Mouse (Mus musculus) bone marrow, adult 2 months (tissue): ENCODE data around the gene Hoxa11. TPM values are rescaled to one million over a fixed set of nuclear protein-coding genes. Genes with fewer than 3 reads are reported as not detected.
A peak's percentile ranks its signal among the peaks of the same experiment; 100 is the strongest.

Source experiments
- H3K27ac ChIP-seq: fragments of 200-500 bp; 2 replicates; pipeline ENCODE4 v1.5.1; 2012; ENCODE audit warnings: low read depth, mild to moderate bottlenecking, control low read depth, inconsistent platforms, low read length; ENCODE audit not compliant: control insufficient read depth, poor library complexity, insufficient read depth
- H3K4me1 ChIP-seq: fragments of 200-500 bp; 2 replicates; pipeline ENCODE4 v1.6.1; 2011; ENCODE audit warnings: low read length; ENCODE audit not compliant: control insufficient read depth, insufficient read depth
- H3K4me3 ChIP-seq: fragments of 200-500 bp; replicated peaks from 2 replicates; pipeline ENCODE3; 2011; ENCODE audit warnings: mild to moderate bottlenecking, low read depth, low read length, control low read depth; ENCODE audit not compliant: control insufficient read depth
- CTCF ChIP-seq: fragments of 200-500 bp; IDR thresholded peaks from 2 replicates; pipeline ENCODE4 v1.5.1; 2011; ENCODE audit warnings: low read length, control low read depth; ENCODE audit not compliant: control insufficient read depth, insufficient read depth
- POLR2A ChIP-seq: fragments of 200-500 bp; IDR thresholded peaks from 2 replicates; pipeline ENCODE4 v1.6.1; 2011; ENCODE audit warnings: low read depth, mild to moderate bottlenecking, control low read depth, low read length, borderline replicate concordance; ENCODE audit not compliant: control insufficient read depth
- WGBS: fragments of 180-500 bp; shearing (Covaris S2); methylation state at CpG from one replicate; pipeline ENCODE4 v1.1.7; 2018; 5-methylcytosine and 5-hydroxymethylcytosine counted together
- polyA plus RNA-seq: library from polyadenylated mRNA; stranded (reverse); fragments of >200 nt; gene quantifications from 2 replicates; pipeline ENCODE4 v1.2.4, GENCODE M21; 2011; ENCODE audit warnings: low replicate concordance; ENCODE audit not compliant: missing spikeins, insufficient read depth, insufficient read length

Gene Hoxa11
- polyA plus RNA-seq, 1 experiment = not detected

DNA sequence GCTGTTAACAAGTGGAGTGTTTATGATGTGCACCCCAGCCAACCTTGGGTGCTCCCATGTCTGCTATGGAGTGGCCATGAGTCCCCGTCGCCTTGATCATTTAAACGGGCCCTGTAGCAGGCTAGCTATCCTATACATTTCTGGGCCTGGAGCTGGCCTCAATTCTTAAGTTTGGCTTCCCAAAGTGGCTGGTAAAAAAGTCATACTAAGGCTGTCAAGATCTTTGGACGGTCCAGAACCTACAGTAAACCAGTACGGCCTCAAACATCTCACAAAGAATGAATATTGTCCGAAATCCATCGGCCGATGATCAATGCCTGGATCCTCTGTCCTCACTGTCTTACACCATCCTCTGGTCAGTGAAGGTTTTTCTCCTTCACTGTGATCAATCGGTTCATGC lies 10.3 kb downstream of the Hoxa11 start:
- H3K4me3 ChIP-seq = no peak overlapping the region
- 80% methylated on average over 9 of the region's 9 CpGs for WGBS
- H3K27ac ChIP-seq = no peak overlapping the region
- H3K4me1 ChIP-seq = no peaks in the 10 kb centered on the region
- TF ChIP-seq POLR2A = no peak
- TF ChIP-seq CTCF = no peak

GRCm38 (mm10) chr6:52234428-52235140 lies 11.0 kb downstream of the Hoxa11 start:
- 2% methylated on average over 67 of the region's 68 CpGs for WGBS
- no peak overlapping the region for H3K4me3 ChIP-seq

DNA sequence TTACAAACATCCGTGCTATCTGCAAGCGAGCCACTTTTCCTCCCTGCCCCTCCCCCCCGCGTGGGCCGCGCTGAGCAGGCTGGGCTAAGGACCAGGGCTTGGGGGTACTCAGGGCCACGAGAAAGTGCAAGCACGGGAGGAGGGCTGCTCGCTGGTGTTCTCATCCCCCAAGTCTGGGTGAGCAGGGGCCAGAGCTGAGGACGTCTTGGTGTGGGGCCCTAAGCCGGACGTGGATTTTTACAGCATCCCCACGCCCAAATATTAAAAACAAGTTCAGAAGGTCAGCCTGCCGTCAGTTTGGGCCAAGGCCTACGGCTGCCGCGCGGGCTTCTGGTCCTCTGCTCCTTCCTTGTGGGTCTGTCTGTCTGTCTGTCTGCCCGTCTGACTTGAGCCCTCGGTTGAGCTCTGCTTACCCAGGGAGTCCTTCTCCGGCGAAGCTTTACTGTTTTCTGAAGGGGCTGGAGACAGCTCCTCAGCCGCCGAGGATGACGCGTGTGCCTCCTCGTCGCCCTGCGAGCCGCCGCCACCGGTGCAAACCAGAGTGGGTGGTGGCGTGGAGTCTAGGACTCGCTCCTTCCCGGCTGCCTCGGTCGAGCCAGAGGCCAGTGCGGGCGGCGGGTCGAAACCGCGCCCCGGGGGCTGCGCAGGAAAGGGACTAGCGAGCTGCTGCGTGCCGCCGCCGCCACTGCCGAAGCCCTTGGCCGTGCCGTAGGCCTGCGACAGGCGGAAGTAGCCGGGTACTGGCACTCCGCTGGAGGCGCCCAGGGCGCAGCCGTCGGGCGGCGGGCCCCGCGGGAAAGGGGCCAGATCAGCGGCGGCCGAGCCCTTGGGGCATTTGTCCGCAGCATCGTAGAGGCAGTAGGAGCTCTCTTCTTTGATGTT lies 11.8 kb downstream of the Hoxa11 start:
- H3K4me1 ChIP-seq = no peaks in the 10 kb centered on the region
- WGBS = 2% methylated on average over 70 of the region's 70 CpGs
- H3K27ac ChIP-seq = peak overlapping the region; percentile 48; the same call in 1 of the 2 replicates
- peak overlapping the region; percentile 9 for H3K4me3 ChIP-seq
- TF ChIP-seq CTCF = no peak

More at GRCm38 (mm10) chr6:52234428-52235140, 11.0 kb downstream of the Hoxa11 start:
- H3K4me1 ChIP-seq = no peaks in the 10 kb centered on the region
- peak overlapping the region; percentile 48; the same call in 1 of the 2 replicates for H3K27ac ChIP-seq
- TF ChIP-seq CTCF (no peak), POLR2A (no peak)

DNA sequence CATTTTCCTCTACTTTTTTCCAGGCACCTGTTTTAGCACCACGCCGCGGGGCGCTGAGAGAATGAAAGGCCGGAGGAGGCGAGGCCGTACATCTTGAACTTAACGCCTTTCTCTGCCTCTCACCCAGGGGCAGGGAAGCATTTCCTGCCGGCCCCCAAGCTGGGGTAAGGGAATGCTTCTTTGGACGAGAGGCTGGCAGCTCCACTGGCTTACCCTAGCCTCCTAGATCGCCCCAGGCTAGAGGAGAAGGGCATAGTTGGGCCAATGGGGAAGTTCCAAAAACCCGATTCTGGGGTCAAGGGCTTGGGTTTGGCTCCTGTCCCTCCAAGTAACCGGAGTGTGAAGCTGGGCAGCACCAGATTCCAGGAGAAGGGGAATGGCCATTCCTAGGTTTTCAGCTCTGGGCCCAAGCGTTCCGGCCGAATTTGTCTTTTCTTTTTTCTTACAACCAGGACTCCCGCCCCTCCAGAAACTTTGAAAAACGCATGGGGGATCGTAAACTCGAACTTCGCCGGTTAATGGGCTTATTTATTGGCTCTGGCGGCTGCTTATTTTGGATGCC lies 12.5 kb downstream of the Hoxa11 start:
- WGBS = 8% methylated on average over 23 of the region's 23 CpGs
- H3K4me3 ChIP-seq = no peak overlapping the region
- no peak overlapping the region for H3K27ac ChIP-seq
- no peak for TF ChIP-seq POLR2A
- no peak for TF ChIP-seq CTCF
- no peaks in the 10 kb centered on the region for H3K4me1 ChIP-seq

DNA sequence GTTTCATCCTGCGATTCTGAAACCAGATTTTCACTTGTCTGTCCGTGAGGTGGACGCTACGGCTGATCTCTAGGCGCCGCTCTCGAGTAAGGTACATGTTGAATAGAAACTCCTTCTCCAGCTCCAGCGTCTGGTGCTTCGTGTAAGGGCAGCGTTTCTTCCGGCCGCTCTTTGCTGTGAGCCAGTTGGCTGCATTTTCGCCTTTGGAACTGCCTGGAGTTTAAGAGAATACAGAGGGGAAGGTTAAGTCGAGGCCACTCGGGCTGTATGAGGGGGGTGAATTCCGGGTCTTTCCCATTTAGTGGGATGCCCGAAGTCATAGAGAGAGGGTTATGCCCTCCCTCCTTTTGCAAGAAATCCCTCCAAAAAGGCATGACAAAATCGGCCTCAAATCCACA lies 13.0 kb downstream of the Hoxa11 start:
- Histone ChIP-seq H3K4me3 (no peak overlapping the region), H3K27ac (no peak overlapping the region), H3K4me1 (no peaks in the 10 kb centered on the region)
- WGBS = under 1% methylated on average over 18 of the region's 18 CpGs
- TF ChIP-seq CTCF (no peak), POLR2A (no peak)

- no peaks in the 10 kb centered on the region for H3K4me1 ChIP-seq
Observed at GRCm38 (mm10) chr6:52231885-52232567, 13.6 kb downstream of the Hoxa11 start.

DNA sequence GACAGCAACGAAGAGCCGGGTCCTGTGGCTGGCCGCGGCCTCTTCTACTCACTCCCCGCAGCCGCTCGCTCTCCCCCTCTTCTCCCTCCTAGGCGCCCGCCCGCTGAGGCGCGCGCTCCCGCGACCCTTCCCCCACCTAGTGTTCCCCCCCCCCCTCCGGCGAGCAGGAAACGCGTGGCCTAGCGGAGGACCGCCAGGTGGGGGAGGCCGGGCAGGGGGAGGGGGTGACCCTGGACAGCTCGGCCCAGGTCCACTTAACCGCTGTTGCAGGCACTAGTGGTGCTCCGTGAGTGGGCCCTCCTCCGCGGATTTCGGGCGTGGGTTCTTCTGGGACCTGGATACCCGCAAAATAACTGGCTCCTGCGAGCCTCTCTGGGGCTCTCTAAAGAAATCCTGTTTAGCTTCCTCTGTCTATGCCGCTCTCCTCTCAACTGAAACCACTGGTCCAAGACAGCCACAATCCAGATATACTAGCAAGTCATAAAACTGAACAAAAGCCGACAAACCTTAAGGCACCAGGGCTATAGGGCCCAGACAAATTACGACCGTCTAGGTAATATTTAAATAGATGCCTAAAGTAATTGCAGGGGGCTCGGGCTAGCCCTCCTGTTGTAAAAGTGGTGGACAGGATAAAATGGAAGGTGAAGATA lies 15.0 kb downstream of the Hoxa11 start, which contains the start of gene Hoxa9:
Gene Hoxa9 (minus strand): TSS at position 574 of the 650 bp plus-strand sequence.
- Histone ChIP-seq H3K27ac (peak within 1 kb of the TSS; percentile 32; the same call in 1 of the 2 replicates), H3K4me1 (no peaks in the 10 kb centered on the region), H3K4me3 (no peak within 1 kb of the TSS)
- WGBS = 2% methylated on average over 32 of the region's 36 CpGs
- TF ChIP-seq CTCF = no peak
- no peak for TF ChIP-seq POLR2A

More at GRCm38 (mm10) chr6:52231885-52232567, 13.6 kb downstream of the Hoxa11 start:
- WGBS = 1% methylated on average over 18 of the region's 18 CpGs
- H3K27ac ChIP-seq = no peak overlapping the region
- H3K4me3 ChIP-seq = peak overlapping the region; percentile 6
- no peak for TF ChIP-seq POLR2A
- no peak for TF ChIP-seq CTCF
